Mouse (Mus musculus) midbrain, embryonic 12.5 days (tissue): Measurements from ENCODE around the gene Sbno2. TPM values are rescaled to one million over a fixed set of nuclear protein-coding genes. Genes with fewer than 3 reads are reported as not detected.

Experiments
- ATAC-seq: fragments of 200-750 bp; cut with Nextera tagmentation; 2 replicates; pipeline ENCODE4 v1.8.0; 2017; ENCODE audit warnings: low read depth, moderate TSS enrichment, moderate library complexity; ENCODE audit not compliant: low FRiP score
- H3K27ac ChIP-seq: fragments of 300-500 bp; sonication (generic); replicated peaks from 2 replicates; pipeline ENCODE4 v1.5.1; 2016; ENCODE audit warnings: mild to moderate bottlenecking
- H3K27me3 ChIP-seq: fragments of 300-500 bp; sonication (generic); 2 replicates; pipeline ENCODE4 v1.6.1; 2016; ENCODE audit warnings: mild to moderate bottlenecking
- H3K36me3 ChIP-seq: fragments of 300-500 bp; sonication (generic); 2 replicates; pipeline ENCODE4 v1.6.1; 2016
- H3K4me1 ChIP-seq: fragments of 300-500 bp; sonication (generic); 2 replicates; pipeline ENCODE4 v1.6.1; 2016
- H3K4me2 ChIP-seq: fragments of 300-500 bp; sonication (generic); replicated peaks from 2 replicates; pipeline ENCODE4 v1.6.1; 2016; ENCODE audit warnings: mild to moderate bottlenecking, moderate library complexity
- H3K4me3 ChIP-seq: fragments of 300-500 bp; sonication (generic); 2 replicates; pipeline ENCODE4 v1.5.1; 2016; ENCODE audit warnings: mild to moderate bottlenecking
- H3K9ac ChIP-seq: fragments of 300-500 bp; sonication (generic); replicated peaks from 2 replicates; pipeline ENCODE4 v1.6.1; 2016; ENCODE audit warnings: mild to moderate bottlenecking, moderate library complexity
- H3K9me3 ChIP-seq: fragments of 300-500 bp; sonication (generic); 2 replicates; pipeline ENCODE4 v1.6.1; 2016; ENCODE audit warnings: mild to moderate bottlenecking
- WGBS: fragments of 180-500 bp; shearing (Covaris S2); methylation state at CpG from one replicate; pipeline ENCODE4 v1.1.7; 2016; 5-methylcytosine and 5-hydroxymethylcytosine counted together
- polyA plus RNA-seq: library from polyadenylated mRNA; unstranded; fragments of >200 nt; fragmentation: Nextera tagmentation; extraction: Ambion mirVana; gene quantifications from 2 replicates; pipeline ENCODE4 v1.2.1, GENCODE M21; 2016

The Sbno2 gene
- polyA plus RNA-seq, 1 experiment from 2014 or later, result 14.7 TPM

- Histone ChIP-seq H3K9me3 (no peaks in the 10 kb centered on the region), H3K4me2 (no peak overlapping the region), H3K4me3 (no peak overlapping the region), H3K36me3 (peaks cover 65% of the 10 kb centered on the region), H3K4me1 (peaks cover under 1% of the 10 kb centered on the region), H3K27ac (no peak overlapping the region), H3K9ac (no peak overlapping the region), H3K27me3 (no peaks in the 10 kb centered on the region)
- 86% methylated on average over 16 of the region's 16 CpGs for WGBS
- no peak for ATAC-seq
These were observed 24.8 kb downstream of the Sbno2 start for GRCm38 (mm10) chr10:80080396-80081070.

- WGBS, result 93% methylated on average over 1 of the region's 1 CpGs
These were observed 27.0 kb downstream of the Sbno2 start for GRCm38 (mm10) chr10:80078366-80078765.

GRCm38 (mm10) chr10:80077312-80077711, 28.1 kb downstream of the Sbno2 start:
- Histone ChIP-seq H3K4me2 (no peak overlapping the region), H3K27ac (no peak overlapping the region)
- WGBS, result 86% methylated on average over 5 of the region's 5 CpGs

More at GRCm38 (mm10) chr10:80078366-80078765, 27.0 kb downstream of the Sbno2 start:
- H3K27me3 ChIP-seq, result no peaks in the 10 kb centered on the region
- H3K9me3 ChIP-seq, result no peaks in the 10 kb centered on the region
- H3K4me1 ChIP-seq, result peaks cover 7% of the 10 kb centered on the region
- no peak overlapping the region for H3K4me2 ChIP-seq
- no peak overlapping the region for H3K27ac ChIP-seq
- H3K9ac ChIP-seq, result no peak overlapping the region
- no peak overlapping the region for H3K4me3 ChIP-seq
- no peak for ATAC-seq
- H3K36me3 ChIP-seq, result peaks cover 46% of the 10 kb centered on the region

GRCm38 (mm10) chr10:80076386-80076785, 29.0 kb downstream of the Sbno2 start:
- H3K9ac ChIP-seq, result no peak overlapping the region
- no peak overlapping the region for H3K4me2 ChIP-seq
- peaks cover 27% of the 10 kb centered on the region for H3K36me3 ChIP-seq
- no peaks in the 10 kb centered on the region for H3K27me3 ChIP-seq
- H3K9me3 ChIP-seq, result no peaks in the 10 kb centered on the region
- 95% methylated on average over 4 of the region's 4 CpGs for WGBS
- H3K27ac ChIP-seq, result no peak overlapping the region
- ATAC-seq, result no peak
- H3K4me1 ChIP-seq, result peaks cover 7% of the 10 kb centered on the region
- no peak overlapping the region for H3K4me3 ChIP-seq

More at GRCm38 (mm10) chr10:80077312-80077711, 28.1 kb downstream of the Sbno2 start:
- Histone ChIP-seq H3K9ac (no peak overlapping the region), H3K27me3 (no peaks in the 10 kb centered on the region), H3K36me3 (peaks cover 36% of the 10 kb centered on the region), H3K4me1 (peaks cover 7% of the 10 kb centered on the region), H3K9me3 (no peaks in the 10 kb centered on the region), H3K4me3 (no peak overlapping the region)
- ATAC-seq, result no peak

GRCm38 (mm10) chr10:80075924-80076323, 29.4 kb downstream of the Sbno2 start:
- Histone ChIP-seq H3K36me3 (peaks cover 23% of the 10 kb centered on the region), H3K9me3 (no peaks in the 10 kb centered on the region), H3K27me3 (no peaks in the 10 kb centered on the region), H3K4me2 (no peak overlapping the region), H3K4me3 (no peak overlapping the region), H3K27ac (no peak overlapping the region), H3K9ac (no peak overlapping the region), H3K4me1 (peaks cover 7% of the 10 kb centered on the region)
- ATAC-seq, result no peak
- WGBS, result 53% methylated on average over 1 of the region's 1 CpGs

GRCm38 (mm10) chr10:80074813-80075601, 30.4 kb downstream of the Sbno2 start:
- Histone ChIP-seq H3K36me3 (peaks cover 13% of the 10 kb centered on the region), H3K4me2 (no peak overlapping the region), H3K4me1 (peaks cover 7% of the 10 kb centered on the region), H3K4me3 (no peak overlapping the region), H3K9ac (no peak overlapping the region; the same call in 1 of the 2 replicates), H3K27me3 (no peaks in the 10 kb centered on the region), H3K27ac (no peak overlapping the region), H3K9me3 (no peaks in the 10 kb centered on the region)
- ATAC-seq, result no peak
- WGBS, result 20% methylated on average over 28 of the region's 28 CpGs

GRCm38 (mm10) chr10:80072623-80073489, 32.5 kb downstream of the Sbno2 start:
- Histone ChIP-seq H3K27me3 (no peaks in the 10 kb centered on the region), H3K4me3 (no peak overlapping the region), H3K36me3 (no peaks in the 10 kb centered on the region), H3K4me1 (peaks cover 7% of the 10 kb centered on the region), H3K9ac (no peak overlapping the region), H3K9me3 (no peaks in the 10 kb centered on the region), H3K27ac (no peak overlapping the region), H3K4me2 (no peak overlapping the region)
- 81% methylated on average over 20 of the region's 20 CpGs for WGBS
- no peak for ATAC-seq

GRCm38 (mm10) chr10:80071516-80071900, 33.9 kb downstream of the Sbno2 start:
- Histone ChIP-seq H3K27me3 (no peaks in the 10 kb centered on the region), H3K9me3 (no peaks in the 10 kb centered on the region), H3K9ac (no peak overlapping the region; the same call in 1 of the 2 replicates), H3K4me2 (no peak overlapping the region), H3K36me3 (no peaks in the 10 kb centered on the region), H3K4me1 (peaks cover 7% of the 10 kb centered on the region), H3K27ac (0 out of 2 replicates have a peak overlapping the region, but pooled peaks have one; percentile 25), H3K4me3 (no peak overlapping the region)
- ATAC-seq, result no peak
- 93% methylated on average over 3 of the region's 3 CpGs for WGBS

- H3K36me3 ChIP-seq, result no peaks in the 10 kb centered on the region
- 0 out of 2 replicates have a peak overlapping the region, but pooled peaks have one; percentile 25 for H3K27ac ChIP-seq
- H3K4me2 ChIP-seq, result no peak overlapping the region
- 76% methylated on average over 9 of the region's 9 CpGs for WGBS
- no peaks in the 10 kb centered on the region for H3K27me3 ChIP-seq
- ATAC-seq, result no peak
- H3K9me3 ChIP-seq, result no peaks in the 10 kb centered on the region
- no peak overlapping the region for H3K4me3 ChIP-seq
- H3K4me1 ChIP-seq, result peaks cover 7% of the 10 kb centered on the region
- H3K9ac ChIP-seq, result no peak overlapping the region; the same call in 1 of the 2 replicates
These were observed 34.4 kb downstream of the Sbno2 start for GRCm38 (mm10) chr10:80070837-80071515.

GRCm38 (mm10) chr10:80069948-80070450, 35.4 kb downstream of the Sbno2 start:
- H3K36me3 ChIP-seq, result peaks cover 4% of the 10 kb centered on the region; the same call in 1 of the 2 replicates
- no peaks in the 10 kb centered on the region for H3K27me3 ChIP-seq
- H3K27ac ChIP-seq, result no peak overlapping the region
- no peak overlapping the region for H3K4me2 ChIP-seq
- H3K4me1 ChIP-seq, result 0 out of 2 replicates have a peak, but pooled peaks cover under 1% of the 10 kb centered on the region
- no peaks in the 10 kb centered on the region for H3K9me3 ChIP-seq
- no peak for ATAC-seq
- 94% methylated on average over 4 of the region's 4 CpGs for WGBS
- 0 out of 2 replicates have a peak overlapping the region, but pooled peaks have one; percentile 15 for H3K9ac ChIP-seq
- no peak overlapping the region for H3K4me3 ChIP-seq

- Histone ChIP-seq H3K9me3 (no peaks in the 10 kb centered on the region), H3K9ac (no peak overlapping the region), H3K4me3 (no peak overlapping the region), H3K27ac (no peak overlapping the region), H3K36me3 (peaks cover 6% of the 10 kb centered on the region; the same call in 1 of the 2 replicates), H3K4me1 (no peaks in the 10 kb centered on the region), H3K4me2 (no peak overlapping the region), H3K27me3 (no peaks in the 10 kb centered on the region)
- no peak for ATAC-seq
- 91% methylated on average over 6 of the region's 7 CpGs for whole genome bisulfite sequencing
These were observed 36.1 kb downstream of the Sbno2 start for GRCm38 (mm10) chr10:80069251-80069650.
